Comparison of ENCODE assay signal across 8 mouse cellular contexts in genomic region chr17:32099574-32099942, GRCm38 (mm10).
DNase-seq lines count a peak whose midpoint lies in the region; ATAC-seq and TF ChIP-seq lines count a peak whose summit lies in the region.

No protein-coding gene starts in this region.

- no peak for ATAC-seq in kidney, postnatal 0 days (replicated peaks; ENCODE audit: low FRiP score, low read depth)
- ATAC-seq in embryonic facial prominence, embryonic 15.5 days (ENCODE audit: insufficient number of reproducible peaks, low FRiP score, low TSS enrichment, low read depth) = no peak
- no peak for ATAC-seq in intestine, embryonic 14.5 days (replicated peaks; ENCODE audit: low FRiP score, low TSS enrichment, low read depth)
- peak; percentile 55; the same call in 1 of the 2 replicates for ATAC-seq in midbrain, embryonic 16.5 days

- no peak for TF ChIP-seq CTCF in kidney, postnatal 0 days (IDR thresholded peaks at IDR 0.05; ENCODE audit: low read depth)

- peak overlapping the region; percentile 33 for H3K4me3 ChIP-seq in kidney, postnatal 0 days (replicated peaks; ENCODE audit: low read depth, low read length)
- peak overlapping the region; percentile 47 for H3K4me3 ChIP-seq in embryonic facial prominence, embryonic 15.5 days (replicated peaks)
- H3K4me3 ChIP-seq in intestine, embryonic 14.5 days (ENCODE audit: low read depth, low read length) = peak overlapping the region; percentile 44
- H3K4me3 ChIP-seq in midbrain, embryonic 16.5 days (ENCODE audit: low read depth, low read length) = peak overlapping the region; percentile 52

- H3K27ac ChIP-seq in kidney, postnatal 0 days = no peak overlapping the region
- H3K27ac ChIP-seq in embryonic facial prominence, embryonic 15.5 days (replicated peaks) = no peak overlapping the region
- H3K27ac ChIP-seq in intestine, embryonic 14.5 days (ENCODE audit: low read depth) = no peak overlapping the region
- H3K27ac ChIP-seq in midbrain, embryonic 16.5 days (ENCODE audit: low read length) = no peak overlapping the region

- H3K36me3 ChIP-seq in kidney, postnatal 0 days (ENCODE audit: insufficient read depth, low read length) = no peaks in the 10 kb centered on the region
- H3K36me3 ChIP-seq in embryonic facial prominence, embryonic 15.5 days = no peaks in the 10 kb centered on the region
- no peaks in the 10 kb centered on the region for H3K36me3 ChIP-seq in intestine, embryonic 14.5 days (ENCODE audit: control insufficient read depth, insufficient read depth, low read length)
- no peaks in the 10 kb centered on the region for H3K36me3 ChIP-seq in midbrain, embryonic 16.5 days (ENCODE audit: control insufficient read depth, insufficient read depth, low read length)

- peaks cover 4% of the 10 kb centered on the region; the same call in 1 of the 2 replicates for H3K4me1 ChIP-seq in kidney, postnatal 0 days (replicated peaks; ENCODE audit: insufficient read depth, low read length)
- H3K4me1 ChIP-seq in embryonic facial prominence, embryonic 15.5 days = peaks cover 10% of the 10 kb centered on the region
- 0 out of 2 replicates have a peak, but pooled peaks cover 4% of the 10 kb centered on the region for H3K4me1 ChIP-seq in intestine, embryonic 14.5 days (replicated peaks; ENCODE audit: control insufficient read depth, insufficient read depth, low read length)
- peaks cover 5% of the 10 kb centered on the region; the same call in 1 of the 2 replicates for H3K4me1 ChIP-seq in midbrain, embryonic 16.5 days (ENCODE audit: control insufficient read depth, insufficient read depth, low read length)

- WGBS in kidney, postnatal 0 days = 29% methylated on average over 8 of the region's 8 CpGs
- 29% methylated on average over 8 of the region's 8 CpGs for WGBS in embryonic facial prominence, embryonic 15.5 days
- 27% methylated on average over 8 of the region's 8 CpGs for whole genome bisulfite sequencing in intestine, embryonic 14.5 days
- WGBS in midbrain, embryonic 16.5 days = 32% methylated on average over 8 of the region's 8 CpGs

- no peaks in the 10 kb centered on the region for H3K27me3 ChIP-seq in kidney, postnatal 0 days (ENCODE audit: insufficient read depth, low read length)
- peaks cover 30% of the 10 kb centered on the region for H3K27me3 ChIP-seq in embryonic facial prominence, embryonic 15.5 days
- H3K27me3 ChIP-seq in intestine, embryonic 14.5 days (replicated peaks; ENCODE audit: control insufficient read depth, insufficient read depth, low read length) = peaks cover 14% of the 10 kb centered on the region
- H3K27me3 ChIP-seq in midbrain, embryonic 16.5 days (ENCODE audit: control insufficient read depth, insufficient read depth, low read depth, low read length) = 0 out of 2 replicates have a peak, but pooled peaks cover 3% of the 10 kb centered on the region

- peak overlapping the region; percentile 81 for H3K4me2 ChIP-seq in kidney, postnatal 0 days (ENCODE audit: low read length)
- H3K4me2 ChIP-seq in embryonic facial prominence, embryonic 15.5 days (replicated peaks) = peak overlapping the region; percentile 90
- peak overlapping the region; percentile 93 for H3K4me2 ChIP-seq in intestine, embryonic 14.5 days (ENCODE audit: low read length)
- peak overlapping the region; percentile 97 for H3K4me2 ChIP-seq in midbrain, embryonic 16.5 days (ENCODE audit: low read length)

- H3K9me3 ChIP-seq in kidney, postnatal 0 days (replicated peaks; ENCODE audit: low read length) = no peaks in the 10 kb centered on the region
- no peaks in the 10 kb centered on the region for H3K9me3 ChIP-seq in embryonic facial prominence, embryonic 15.5 days (replicated peaks)
- H3K9me3 ChIP-seq in intestine, embryonic 14.5 days (ENCODE audit: control insufficient read depth, low read length) = no peaks in the 10 kb centered on the region
- H3K9me3 ChIP-seq in midbrain, embryonic 16.5 days (replicated peaks; ENCODE audit: control insufficient read depth, low read length, poor library complexity, severe bottlenecking) = no peaks in the 10 kb centered on the region

- DNase-seq in kidney, postnatal 0 days (ENCODE audit: low spot score) = no peak
- DNase-seq in kidney, postnatal 36 days = no peak
- DNase-seq in intestine, embryonic 14.5 days (ENCODE audit: low spot score) = peak; percentile 58
- DNase-seq in spleen, postnatal 14 days (ENCODE audit: low spot score in 2 of 2) = no peak
- DNase-seq in ovary, postnatal 10 days (ENCODE audit: low spot score) = no peak
- no peak for DNase-seq in cerebellum, postnatal 25 days

- H3K9ac ChIP-seq in kidney, postnatal 0 days (ENCODE audit: low read depth, low read length) = peak overlapping the region; percentile 39; the same call in 1 of the 2 replicates
- no peak overlapping the region for H3K9ac ChIP-seq in embryonic facial prominence, embryonic 15.5 days
- H3K9ac ChIP-seq in intestine, embryonic 14.5 days (ENCODE audit: low read length) = no peak overlapping the region
- peak overlapping the region; percentile 72 for H3K9ac ChIP-seq in midbrain, embryonic 16.5 days (ENCODE audit: low read depth, low read length)

Comparison
In these comparisons a context has a peak if more than half of its experiments do, and no peak if none do; other contexts are left out.
1. H3K9ac ChIP-seq: peak in kidney, postnatal 0 days (single experiment) and midbrain, embryonic 16.5 days (single experiment); none in embryonic facial prominence, embryonic 15.5 days (single experiment) and intestine, embryonic 14.5 days (single experiment).
2. Peak in every context shown above with its lines, with median percentiles within 50 percentile points of each other: H3K4me2 ChIP-seq and H3K4me3 ChIP-seq.